Mouse (Mus musculus) MEL (cell line): Measurements from ENCODE around the gene Degs2. TPM values are rescaled to one million over a fixed set of nuclear protein-coding genes. Genes with fewer than 3 reads are reported as not detected.
A peak's percentile ranks its signal among the peaks of the same experiment; 100 is the strongest.

Experiments used
- DNase-seq: peaks from one replicate; pipeline ENCODE4 v3.0.0; 2011; ENCODE audit warnings: low read depth, low spot score
- H3K27ac ChIP-seq: 2 replicates; pipeline ENCODE4 v1.5.1; 2012; ENCODE audit warnings: low read depth, mild to moderate bottlenecking, control low read depth, low read length, moderate library complexity; ENCODE audit not compliant: control insufficient read depth
- H3K27me3 ChIP-seq, 2 experiments: fragments of 150-350 bp in 1 of 2; sonication (generic) in 1 of 2; 2 replicates each; pipeline ENCODE4 v1.6.1; 2012; ENCODE audit warnings: low read length in 2 of 2, mild to moderate bottlenecking in 2 of 2, improper control_type of control experiment in 1 of 2, moderate library complexity in 1 of 2; ENCODE audit not compliant: insufficient read depth in 2 of 2, control insufficient read depth in 1 of 2
- H3K36me3 ChIP-seq, 2 experiments: 2 replicates each; pipeline ENCODE4 v1.6.1; 2012 to 2014; ENCODE audit warnings: low read length in 2 of 2, improper control_type of control experiment in 1 of 2, inconsistent platforms in 1 of 2, mild to moderate bottlenecking in 1 of 2; ENCODE audit not compliant: insufficient read depth in 2 of 2, control insufficient read depth in 1 of 2
- H3K4me1 ChIP-seq, 2 experiments: fragments of 150-350 bp in 1 of 2; sonication (generic) in 1 of 2; 2 replicates each; pipeline ENCODE4 v1.6.1; 2012; ENCODE audit warnings: low read length in 2 of 2, improper control_type of control experiment in 1 of 2, mild to moderate bottlenecking in 1 of 2; ENCODE audit not compliant: insufficient read depth in 2 of 2, control insufficient read depth in 1 of 2
- H3K4me3 ChIP-seq, 2 experiments: fragments of 150-350 bp in 1 of 2; sonication (generic) in 1 of 2; 2 replicates each; pipeline ENCODE4 v1.5.1; 2012; ENCODE audit warnings: low read depth in 2 of 2, low read length in 2 of 2, mild to moderate bottlenecking in 2 of 2, moderate library complexity in 2 of 2, control low read depth in 1 of 2, improper control_type of control experiment in 1 of 2; ENCODE audit not compliant: control insufficient read depth in 1 of 2, insufficient read depth in 1 of 2
- H3K79me2 ChIP-seq: 2 replicates; pipeline ENCODE4 v1.6.1; 2012; ENCODE audit warnings: mild to moderate bottlenecking, low read length, moderate library complexity; ENCODE audit not compliant: control insufficient read depth, poor library complexity, insufficient read depth
- H3K9ac ChIP-seq: 2 replicates; pipeline ENCODE4 v1.6.1; 2012; ENCODE audit warnings: low read depth, mild to moderate bottlenecking, control low read depth, low read length, moderate library complexity; ENCODE audit not compliant: control insufficient read depth, poor library complexity, severe bottlenecking
- H3K9me3 ChIP-seq: fragments of 150-350 bp; sonication (generic); replicated peaks from 2 replicates; pipeline ENCODE4 v1.6.1; 2012; ENCODE audit warnings: mild to moderate bottlenecking, low read length, improper control_type of control experiment, moderate library complexity; ENCODE audit not compliant: insufficient read depth
- BHLHE40 ChIP-seq: IDR thresholded peaks from 2 replicates; pipeline ENCODE4 v1.6.1; 2012; ENCODE audit warnings: low read depth, mild to moderate bottlenecking, inconsistent platforms, low read length, improper control_type of control experiment, borderline replicate concordance
- CHD2 ChIP-seq: IDR thresholded peaks from 2 replicates; pipeline ENCODE4 v1.6.1; 2011; ENCODE audit warnings: low read length, improper control_type of control experiment
- CTCF ChIP-seq, 3 experiments: IDR thresholded peaks in 2 of 3; conservative IDR thresholded peaks in 1 of 3; 2 replicates each; pipeline ENCODE4 v1.5.1; 2011 to 2012; ENCODE audit warnings: low read length in 3 of 3, low read depth in 2 of 3, mild to moderate bottlenecking in 2 of 3, improper control_type of control experiment in 1 of 3, inconsistent platforms in 1 of 3, mixed read lengths in 1 of 3, moderate library complexity in 1 of 3; ENCODE audit not compliant: control insufficient read depth in 1 of 3, insufficient read depth in 1 of 3, poor library complexity in 1 of 3, severe bottlenecking in 1 of 3
- ELF1 ChIP-seq: IDR thresholded peaks from 2 replicates; pipeline ENCODE4 v1.6.1; 2014; ENCODE audit warnings: low read depth, mild to moderate bottlenecking, inconsistent platforms, low read length, improper control_type of control experiment, moderate library complexity
- EP300 ChIP-seq, 2 experiments: IDR thresholded peaks; 2 replicates each; pipeline ENCODE4 v1.6.1; 2011; ENCODE audit warnings: improper control_type of control experiment in 2 of 2, low read length in 2 of 2, low read depth in 1 of 2, mild to moderate bottlenecking in 1 of 2
- GABPA ChIP-seq: IDR thresholded peaks from 2 replicates; pipeline ENCODE4 v1.6.1; 2012; ENCODE audit warnings: low read depth, mild to moderate bottlenecking, inconsistent platforms, low read length, improper control_type of control experiment, moderate library complexity
- HCFC1 ChIP-seq: IDR thresholded peaks from 2 replicates; pipeline ENCODE4 v1.6.1; 2012; ENCODE audit warnings: low read depth, mild to moderate bottlenecking, inconsistent platforms, low read length, improper control_type of control experiment, moderate library complexity
- JUND ChIP-seq: IDR thresholded peaks from 2 replicates; pipeline ENCODE4 v1.6.1; 2011; ENCODE audit warnings: low read depth, mild to moderate bottlenecking, improper control_type of control experiment, low read length
- MAX ChIP-seq: IDR thresholded peaks from 2 replicates; pipeline ENCODE4 v1.6.1; 2011; ENCODE audit warnings: low read length, improper control_type of control experiment
- MEF2A ChIP-seq: IDR thresholded peaks from 2 replicates; pipeline ENCODE4 v1.6.1; 2014; ENCODE audit warnings: low read depth, mild to moderate bottlenecking, inconsistent platforms, low read length, improper control_type of control experiment; ENCODE audit not compliant: poor library complexity, insufficient replicate concordance, severe bottlenecking; ENCODE audit errors: extremely low read depth
- MYB ChIP-seq: IDR thresholded peaks from 2 replicates; pipeline ENCODE4 v1.6.1; 2011; ENCODE audit warnings: mild to moderate bottlenecking, low read depth, low read length, improper control_type of control experiment
- NELFE ChIP-seq: IDR thresholded peaks from 2 replicates; pipeline ENCODE4 v1.6.1; 2011; ENCODE audit warnings: low read depth, low read length, improper control_type of control experiment
- POLR2A ChIP-seq, 2 experiments: IDR thresholded peaks; 2 replicates each; pipeline ENCODE4 v1.6.1; 2011 to 2012; ENCODE audit warnings: low read length in 2 of 2, mild to moderate bottlenecking in 2 of 2, control low read depth in 1 of 2, improper control_type of control experiment in 1 of 2, low read depth in 1 of 2, moderate library complexity in 1 of 2; ENCODE audit not compliant: control insufficient read depth in 1 of 2, insufficient read depth in 1 of 2, poor library complexity in 1 of 2
- SIN3A ChIP-seq: IDR thresholded peaks from 2 replicates; pipeline ENCODE4 v1.6.1; 2012; ENCODE audit warnings: low read length, improper control_type of control experiment, inconsistent platforms
- SMC3 ChIP-seq: IDR thresholded peaks from 2 replicates; pipeline ENCODE4 v1.6.1; 2011; ENCODE audit warnings: low read depth, low read length, improper control_type of control experiment
- TBP ChIP-seq: IDR thresholded peaks from 2 replicates; pipeline ENCODE4 v1.8.0; 2011; ENCODE audit warnings: low read depth, low read length, improper control_type of control experiment
- UBTF ChIP-seq: IDR thresholded peaks from 2 replicates; pipeline ENCODE4 v1.6.1; 2012; ENCODE audit warnings: low read depth, mild to moderate bottlenecking, inconsistent platforms, low read length, improper control_type of control experiment, moderate library complexity, borderline replicate concordance; ENCODE audit not compliant: insufficient read depth
- USF2 ChIP-seq, 2 experiments: IDR thresholded peaks; 2 replicates each; pipeline ENCODE4 v1.6.1; 2011 to 2012; ENCODE audit warnings: improper control_type of control experiment in 2 of 2, low read length in 2 of 2, borderline replicate concordance in 1 of 2, inconsistent platforms in 1 of 2, low read depth in 1 of 2, mild to moderate bottlenecking in 1 of 2; ENCODE audit not compliant: insufficient read depth in 1 of 2
- ZC3H11A ChIP-seq: IDR thresholded peaks from 2 replicates; pipeline ENCODE4 v1.6.1; 2012; ENCODE audit warnings: low read depth, mild to moderate bottlenecking, inconsistent platforms, low read length, improper control_type of control experiment
- ZMIZ1 ChIP-seq: IDR thresholded peaks from 2 replicates; pipeline ENCODE4 v1.6.1; 2012; ENCODE audit warnings: low read depth, mild to moderate bottlenecking, inconsistent platforms, low read length, improper control_type of control experiment, moderate library complexity
- ZNF384 ChIP-seq: IDR thresholded peaks from 2 replicates; pipeline ENCODE4 v1.6.1; 2012; ENCODE audit warnings: low read depth, mild to moderate bottlenecking, inconsistent platforms, low read length, improper control_type of control experiment
- polyA plus RNA-seq, 2 experiments: library from polyadenylated mRNA; stranded (reverse) in 1 of 2; unstranded in 1 of 2; fragments of >175 nt in 1 of 2; fragments of >200 nt in 1 of 2; gene quantifications; 2 replicates each; pipeline versions ENCODE4 v1.2.1 to v1.2.4; 2012; ENCODE audit warnings: low replicate concordance in 2 of 2, low read depth in 1 of 2; ENCODE audit not compliant: insufficient read length in 2 of 2, insufficient read depth in 1 of 2, missing spikeins in 1 of 2
- total RNA-seq: library from RNA; depleted of rRNA; stranded (reverse); fragments of 300-350 nt; gene quantifications from 2 replicates; pipeline ENCODE4 v1.2.3, GENCODE M21; 2012

The Degs2 gene
- total and polyA plus RNA-seq, 3 experiments, result not detected

DNA sequence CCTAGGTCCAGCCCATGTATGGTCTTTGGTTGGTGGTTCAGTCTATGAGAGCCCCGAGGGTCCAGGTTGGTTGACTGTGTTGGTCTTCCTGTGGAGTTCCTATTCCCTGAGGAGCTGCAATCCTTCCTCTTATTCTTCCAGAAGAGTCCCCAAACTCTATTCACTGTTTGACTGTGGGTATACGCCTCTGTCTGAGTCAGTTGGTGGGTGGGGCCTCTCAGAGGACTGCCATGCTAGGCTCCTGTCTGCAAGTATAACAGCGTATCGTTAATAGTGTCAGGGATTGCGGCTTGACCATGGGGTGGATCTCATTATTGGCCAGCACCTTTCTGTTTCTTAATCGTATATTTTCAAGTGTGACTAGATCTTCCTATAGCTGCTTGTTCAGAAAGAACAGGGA is 7.3 kb upstream of the Degs2 start:
- H3K4me1 ChIP-seq, result no peaks in the 10 kb centered on the region
- H3K36me3 ChIP-seq, result no peaks in the 10 kb centered on the region
- H3K27ac ChIP-seq, result no peak overlapping the region
- DNase-seq, result no peak
- no peaks in the 10 kb centered on the region for H3K9me3 ChIP-seq
- H3K4me3 ChIP-seq, result no peak overlapping the region
- TF ChIP-seq JUND, result no peak
- TF ChIP-seq BHLHE40, result no peak
- TF ChIP-seq EP300 (IDR thresholded peaks at IDR 0.05; ENCODE audit: low read depth in 1 of 2, low read length in 2 of 2), result no peak
- no peak for TF ChIP-seq MEF2A
- no peak for TF ChIP-seq MAX
- TF ChIP-seq POLR2A (IDR thresholded peaks at IDR 0.05; ENCODE audit: control insufficient read depth in 1 of 2, insufficient read depth in 1 of 2, low read depth in 1 of 2, low read length in 2 of 2, poor library complexity in 1 of 2), result no peak
- TF ChIP-seq GABPA, result no peak
- TF ChIP-seq, all 39 proteins: peak for 0
- Histone ChIP-seq H3K9ac (no peak overlapping the region), H3K27me3 (no peaks in the 10 kb centered on the region), H3K79me2 (no peaks in the 10 kb centered on the region)

DNA sequence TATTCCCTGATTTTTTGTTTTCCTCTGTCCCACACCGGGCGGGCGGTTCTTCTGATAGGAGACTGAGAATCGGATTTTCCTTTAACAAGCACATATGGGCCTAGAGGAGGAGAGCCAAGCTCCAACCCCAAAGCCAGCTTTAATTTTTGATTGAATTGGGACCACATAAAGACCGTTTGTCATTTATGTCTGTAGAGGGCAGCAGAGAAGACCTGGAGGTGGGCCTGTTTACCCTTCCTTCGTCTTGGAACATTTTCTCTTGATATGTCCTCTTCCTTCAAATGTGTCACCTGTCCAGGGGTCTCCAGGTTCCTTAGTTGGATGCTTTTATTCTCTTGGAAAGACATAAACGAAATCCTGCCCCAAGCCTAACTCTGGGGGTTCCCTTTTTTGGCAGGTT is 4.0 kb upstream of the Degs2 start:
- no peak overlapping the region for H3K4me3 ChIP-seq
- H3K27ac ChIP-seq, result no peak overlapping the region
- no peaks in the 10 kb centered on the region for H3K27me3 ChIP-seq
- no peaks in the 10 kb centered on the region for H3K4me1 ChIP-seq
- H3K9me3 ChIP-seq, result no peaks in the 10 kb centered on the region
- H3K36me3 ChIP-seq, result no peaks in the 10 kb centered on the region
- no peaks in the 10 kb centered on the region for H3K79me2 ChIP-seq
- H3K9ac ChIP-seq, result no peak overlapping the region
- TF ChIP-seq SMC3 (peak; percentile 11; the same call in 1 of the 2 replicates), MAX (no peak), POLR2A (IDR thresholded peaks at IDR 0.05; ENCODE audit: control insufficient read depth in 1 of 2, insufficient read depth in 1 of 2, low read depth in 1 of 2, low read length in 2 of 2, poor library complexity in 1 of 2) (no peak), ZNF384 (no peak), USF2 (IDR thresholded peaks at IDR 0.05; ENCODE audit: borderline replicate concordance in 1 of 2, insufficient read depth in 1 of 2, low read depth in 1 of 2, low read length in 2 of 2) (no peak), CTCF (IDR thresholded peaks at IDR 0.05 in 2 of 3, conservative IDR thresholded peaks at IDR 0.05 in 1 of 3; ENCODE audit: control insufficient read depth in 1 of 3, insufficient read depth in 1 of 3, low read depth in 2 of 3, low read length in 3 of 3, poor library complexity in 1 of 3, severe bottlenecking in 1 of 3) (peak in 1 of 3 experiments; percentile 28; a peak in 2 of 6 replicates), UBTF (no peak), ZC3H11A (no peak)
- DNase-seq, result peak; percentile 5

- H3K9me3 ChIP-seq, result no peaks in the 10 kb centered on the region
- no peaks in the 10 kb centered on the region for H3K27me3 ChIP-seq
- H3K4me1 ChIP-seq, result no peaks in the 10 kb centered on the region
These were observed 3.4 kb upstream of the Degs2 start for GRCm38 (mm10) chr12:108705486-108705885.

More at GRCm38 (mm10) chr12:108705486-108705885, 3.4 kb upstream of the Degs2 start:
- H3K9ac ChIP-seq, result no peak overlapping the region
- TF ChIP-seq MAX (no peak), ELF1 (no peak), EP300 (IDR thresholded peaks at IDR 0.05; ENCODE audit: low read depth in 1 of 2, low read length in 2 of 2) (no peak), SIN3A (no peak), UBTF (no peak), ZNF384 (no peak), HCFC1 (no peak), JUND (no peak), MYB (no peak), NELFE (no peak), SMC3 (no peak), CHD2 (no peak), ZMIZ1 (no peak), TBP (no peak)
- TF ChIP-seq, all 39 proteins: peak for 0
- Histone ChIP-seq H3K79me2 (no peaks in the 10 kb centered on the region), H3K4me3 (no peak overlapping the region), H3K36me3 (no peaks in the 10 kb centered on the region), H3K27ac (no peak overlapping the region)
- DNase-seq, result no peak
